Mouse (Mus musculus) liver, embryonic 11.5 days (tissue): ENCODE data around the gene Lypd4. TPM values are rescaled to one million over a fixed set of nuclear protein-coding genes. Genes with fewer than 3 reads are reported as not detected.

Experiments
- ATAC-seq: fragments of 200-750 bp; cut with Nextera tagmentation; replicated peaks from 2 replicates; pipeline ENCODE4 v1.8.0; 2017; ENCODE audit warnings: moderate number of reproducible peaks, mild to moderate bottlenecking, moderate TSS enrichment, moderate library complexity; ENCODE audit not compliant: low FRiP score
- DNase-seq: peaks from one replicate; pipeline ENCODE4 v3.0.0-alpha.2; 2017; ENCODE audit warnings: low spot score
- H3K27ac ChIP-seq: fragments of 300-500 bp; sonication (generic); 2 replicates; pipeline ENCODE4 v1.5.1; 2014; ENCODE audit warnings: mild to moderate bottlenecking, low read depth, low read length, control low read depth
- H3K27me3 ChIP-seq: fragments of 300-500 bp; sonication (generic); replicated peaks from 2 replicates; pipeline ENCODE4 v1.6.1; 2014; ENCODE audit warnings: low read length, mixed read lengths; ENCODE audit not compliant: control insufficient read depth, insufficient read depth
- H3K36me3 ChIP-seq: fragments of 300-500 bp; sonication (generic); 2 replicates; pipeline ENCODE4 v1.6.1; 2014; ENCODE audit warnings: mild to moderate bottlenecking, low read length, moderate library complexity, mixed read lengths; ENCODE audit not compliant: control insufficient read depth, insufficient read depth
- H3K4me1 ChIP-seq: fragments of 300-500 bp; sonication (generic); replicated peaks from 2 replicates; pipeline ENCODE4 v1.6.1; 2014; ENCODE audit warnings: low read length, mixed read lengths; ENCODE audit not compliant: control insufficient read depth, insufficient read depth
- H3K4me2 ChIP-seq: fragments of 300-500 bp; sonication (generic); 2 replicates; pipeline ENCODE4 v1.6.1; 2014; ENCODE audit warnings: mild to moderate bottlenecking, control low read depth, moderate library complexity
- H3K4me3 ChIP-seq: fragments of 300-500 bp; sonication (generic); 2 replicates; pipeline ENCODE4 v1.5.1; 2014; ENCODE audit warnings: low read depth, low read length, control low read depth
- H3K9ac ChIP-seq: fragments of 300-500 bp; sonication (generic); 2 replicates; pipeline ENCODE4 v1.6.1; 2014; ENCODE audit warnings: low read depth, low read length, control low read depth
- H3K9me3 ChIP-seq: fragments of 300-500 bp; sonication (generic); 2 replicates; pipeline ENCODE4 v1.6.1; 2016; ENCODE audit warnings: low read length, inconsistent platforms, mixed read lengths; ENCODE audit not compliant: control insufficient read depth
- WGBS: fragments of 180-500 bp; shearing (Covaris S2); extraction: QIAGEN DNeasy Blood & Tissue Kit; methylation state at CpG from one replicate; pipeline ENCODE4 v1.1.7; 2014; 5-methylcytosine and 5-hydroxymethylcytosine counted together
- polyA plus RNA-seq: library from polyadenylated mRNA; unstranded; fragments of >200 nt; fragmentation: Nextera tagmentation; extraction: Ambion mirVana; gene quantifications from 2 replicates; pipeline ENCODE4 v1.2.1, GENCODE M21; 2014

Lypd4 gene
- polyA plus RNA-seq, 1 experiment from 2014 or later = not detected

DNA sequence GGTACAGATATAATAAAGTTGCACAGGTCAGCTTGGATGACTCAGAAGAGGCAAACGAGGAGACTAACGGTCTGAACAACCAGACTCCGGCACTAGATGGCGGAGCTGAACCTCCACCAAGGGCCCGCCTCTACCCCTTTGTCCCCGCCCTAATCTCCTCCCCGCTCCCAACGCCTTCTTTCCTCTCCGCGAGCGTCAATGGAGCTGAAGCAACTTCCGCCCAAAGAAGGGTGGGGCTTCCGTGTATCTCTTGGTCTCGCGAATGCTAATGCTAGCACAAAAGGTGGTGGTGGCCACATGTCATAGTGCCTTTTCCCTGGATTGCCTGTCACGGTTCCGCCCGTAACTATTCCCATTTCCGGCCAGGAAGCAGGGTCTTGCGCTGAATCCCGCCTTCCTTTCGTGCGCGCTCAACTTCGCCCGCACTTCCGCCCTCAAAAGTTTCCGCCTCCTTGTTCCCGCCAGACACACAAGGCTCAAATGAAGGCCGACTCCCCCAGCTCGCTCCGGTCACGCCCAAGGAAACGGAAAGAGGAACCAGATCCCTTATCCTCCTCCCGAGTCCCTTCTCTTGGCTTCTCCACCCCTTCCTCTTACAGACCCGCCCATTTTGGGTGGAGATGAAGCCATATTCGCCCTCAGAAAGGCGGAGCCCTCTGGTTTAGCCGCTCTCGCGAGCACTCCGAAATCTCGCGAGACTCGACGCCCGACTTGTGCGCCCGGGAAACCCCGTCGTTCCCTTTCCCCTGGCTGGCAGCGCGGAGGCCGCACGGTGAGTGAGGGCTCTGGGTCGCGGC lies 14.4 kb upstream of the Lypd4 start, which contains the start of gene Rps19:
Gene Rps19 (plus strand): TSS at position 476 of the 797 bp plus-strand sequence.
- no peaks in the 10 kb centered on the region for H3K9me3 ChIP-seq
- H3K27me3 ChIP-seq = no peaks in the 10 kb centered on the region
- peaks cover 39% of the 10 kb centered on the region for H3K36me3 ChIP-seq
- DNase-seq (peak; percentile 96), ATAC-seq (peak; percentile 93)
- H3K4me1 ChIP-seq = peaks cover 27% of the 10 kb centered on the region
- H3K4me2 ChIP-seq = peak within 1 kb of the TSS; percentile 83
- peak within 1 kb of the TSS; percentile 95 for H3K27ac ChIP-seq
- peak within 1 kb of the TSS; percentile 100 for H3K4me3 ChIP-seq
- H3K9ac ChIP-seq = peak within 1 kb of the TSS; percentile 100
- WGBS = under 1% methylated on average over 57 of the region's 57 CpGs

DNA sequence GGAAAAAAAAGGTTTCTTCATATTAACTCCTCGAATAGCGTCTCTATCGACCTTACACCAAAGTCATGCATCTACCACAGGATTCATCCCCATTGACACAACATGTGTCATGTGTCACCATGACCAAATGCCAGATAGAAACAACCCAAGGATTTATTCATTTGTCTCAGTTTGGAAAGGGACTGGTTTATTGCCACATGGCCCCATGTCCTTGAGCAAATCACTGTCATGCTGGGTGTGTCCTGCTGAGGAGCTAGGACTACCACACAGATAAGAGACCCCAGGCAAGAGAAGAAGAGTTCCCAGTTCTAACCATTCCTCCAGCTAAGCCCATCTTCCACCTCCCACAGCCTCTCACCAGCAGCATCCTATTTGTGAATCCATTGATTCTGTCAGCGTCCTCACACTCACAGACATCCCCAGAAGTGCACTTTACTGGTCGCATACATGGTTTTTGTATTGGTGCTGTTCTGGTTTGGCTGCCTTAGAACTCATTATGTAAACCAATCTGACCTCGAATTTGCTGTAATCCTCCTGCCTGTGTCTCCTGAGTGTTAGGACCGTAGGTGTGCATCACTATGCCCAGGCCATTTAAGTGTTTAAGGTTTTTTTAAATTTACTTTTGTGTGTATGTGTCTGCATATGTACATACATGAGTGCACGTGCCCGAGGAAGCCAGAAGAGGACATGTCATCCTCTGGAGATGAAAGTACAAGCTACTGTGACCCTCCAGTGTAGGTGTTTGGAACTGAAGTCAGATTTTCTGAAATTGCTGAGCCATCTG lies 12.9 kb upstream of the Lypd4 start:
- ATAC-seq (no peak), DNase-seq (no peak)
- no peak overlapping the region for H3K4me2 ChIP-seq
- peaks cover 20% of the 10 kb centered on the region for H3K4me1 ChIP-seq
- no peaks in the 10 kb centered on the region for H3K9me3 ChIP-seq
- H3K36me3 ChIP-seq = peaks cover 24% of the 10 kb centered on the region
- 90% methylated on average over 9 of the region's 9 CpGs for WGBS
- H3K9ac ChIP-seq = no peak overlapping the region
- no peak overlapping the region for H3K4me3 ChIP-seq
- H3K27me3 ChIP-seq = no peaks in the 10 kb centered on the region
- no peak overlapping the region for H3K27ac ChIP-seq

DNA sequence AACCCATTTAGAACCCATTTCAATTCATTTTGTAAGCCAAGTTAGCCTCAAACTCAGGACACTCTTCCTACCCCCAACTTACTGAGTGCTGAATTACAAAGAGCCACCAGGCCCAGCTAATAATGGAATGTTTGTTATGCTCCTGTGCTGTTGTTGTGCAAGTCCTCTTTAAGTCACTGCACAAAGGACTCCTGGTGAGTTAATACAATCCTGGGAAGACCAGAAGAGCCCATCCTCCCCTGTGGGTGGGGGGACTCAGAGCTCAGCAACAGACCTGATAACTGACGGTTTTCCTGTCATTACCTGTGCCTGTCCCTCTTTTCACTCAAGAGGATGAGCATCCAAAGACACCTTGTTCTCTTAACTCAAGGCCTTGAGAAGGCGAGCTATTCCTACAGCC lies 9.9 kb upstream of the Lypd4 start:
- Histone ChIP-seq H3K27ac (no peak overlapping the region), H3K4me1 (no peaks in the 10 kb centered on the region), H3K36me3 (no peaks in the 10 kb centered on the region), H3K4me3 (no peak overlapping the region), H3K4me2 (no peak overlapping the region), H3K9me3 (no peaks in the 10 kb centered on the region), H3K9ac (no peak overlapping the region), H3K27me3 (no peaks in the 10 kb centered on the region)
- WGBS = 63% methylated on average over 2 of the region's 2 CpGs
- DNase-seq = no peak
- no peak for ATAC-seq

DNA sequence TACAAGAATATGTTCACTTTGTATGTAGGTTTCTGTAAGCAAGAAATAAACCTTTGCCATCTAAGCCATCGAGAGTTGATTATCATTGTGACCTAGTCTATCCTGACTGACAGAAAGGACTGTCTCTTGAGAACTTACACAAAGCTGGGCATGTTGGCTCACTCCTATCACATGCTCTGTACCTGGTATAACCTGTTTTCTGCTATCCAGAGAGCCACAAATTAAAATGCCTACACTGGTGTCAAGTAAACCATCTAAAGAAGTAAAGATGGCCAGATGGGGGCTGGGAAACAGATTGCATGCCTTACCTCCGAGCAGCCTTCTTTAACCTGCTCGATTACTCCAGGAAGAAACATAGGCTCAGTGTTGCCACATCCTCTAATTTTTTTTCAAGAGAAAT lies 7.8 kb upstream of the Lypd4 start:
- Histone ChIP-seq H3K9me3 (no peaks in the 10 kb centered on the region), H3K9ac (no peak overlapping the region), H3K36me3 (no peaks in the 10 kb centered on the region), H3K4me2 (no peak overlapping the region), H3K27ac (no peak overlapping the region), H3K27me3 (no peaks in the 10 kb centered on the region), H3K4me1 (no peaks in the 10 kb centered on the region), H3K4me3 (no peak overlapping the region)
- ATAC-seq (no peak), DNase-seq (no peak)
- 75% methylated on average over 3 of the region's 3 CpGs for WGBS

DNA sequence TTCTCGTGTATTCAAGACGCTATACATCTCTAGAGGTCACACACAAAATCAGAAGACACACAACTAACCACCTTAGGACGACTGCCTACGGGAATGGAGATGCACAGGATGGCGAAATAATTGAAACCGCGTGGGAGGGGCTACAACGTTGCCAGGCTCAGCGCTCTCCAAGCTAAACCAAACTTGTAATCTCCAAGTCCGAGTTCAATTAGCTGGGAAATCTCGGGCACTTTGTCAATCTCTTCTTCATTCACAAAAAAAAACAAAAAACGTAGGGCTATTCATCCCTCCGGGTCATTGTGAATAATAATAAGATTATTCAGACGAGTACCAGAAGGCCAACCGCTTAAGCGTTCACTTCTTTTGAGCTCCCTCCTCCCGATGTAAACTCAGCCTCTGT lies 661 bp downstream of the Lypd4 start:
- Histone ChIP-seq H3K4me2 (no peak overlapping the region), H3K9me3 (no peaks in the 10 kb centered on the region), H3K36me3 (no peaks in the 10 kb centered on the region), H3K9ac (no peak overlapping the region), H3K27ac (no peak overlapping the region), H3K4me3 (no peak overlapping the region), H3K4me1 (no peaks in the 10 kb centered on the region), H3K27me3 (peaks cover 12% of the 10 kb centered on the region)
- DNase-seq = no peak
- no peak for ATAC-seq
- 60% methylated on average over 17 of the region's 17 CpGs for WGBS

DNA sequence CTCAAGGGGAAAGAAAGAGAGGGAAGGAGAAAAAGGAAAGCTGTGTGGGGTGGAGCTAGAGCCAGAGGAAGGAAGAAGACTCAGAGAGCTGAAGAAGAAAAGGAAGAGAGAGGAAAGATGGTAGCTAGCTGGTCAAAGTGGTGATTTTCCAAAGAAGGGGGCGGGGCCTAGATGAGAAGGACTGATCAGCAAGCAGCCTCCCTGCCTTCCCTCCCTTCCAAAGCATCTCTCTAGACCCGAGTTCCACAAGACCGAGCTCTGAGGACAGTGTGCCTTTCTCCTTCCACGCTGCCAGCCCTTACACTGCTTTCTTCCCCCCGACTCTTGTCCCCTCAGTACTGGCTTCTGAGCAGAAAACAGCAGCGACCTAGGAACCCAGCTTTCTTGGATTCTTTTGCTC lies 5.6 kb downstream of the Lypd4 start:
- no peak overlapping the region for H3K9ac ChIP-seq

DNA sequence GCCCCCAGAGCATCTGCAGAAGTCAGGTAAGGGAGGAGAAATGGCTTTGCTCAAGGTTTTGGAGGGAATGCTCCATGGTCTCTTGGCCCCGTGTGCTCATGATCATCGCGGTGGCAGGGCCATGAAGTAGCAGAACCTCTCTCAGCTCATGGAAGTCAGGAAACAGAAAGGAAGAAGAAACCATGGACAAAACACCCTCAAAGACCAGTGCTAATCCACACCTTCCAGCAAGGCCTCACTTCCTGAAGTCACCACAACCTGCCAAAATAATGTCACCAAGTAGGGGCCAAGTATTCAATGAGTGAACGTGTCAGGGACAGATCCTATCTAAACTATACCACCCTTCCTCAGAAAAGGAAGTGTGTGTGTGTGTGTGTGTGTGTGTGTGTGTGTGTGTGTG lies 6.9 kb downstream of the Lypd4 start:
- ATAC-seq = no peak

More for the DNA sequence above, 5.6 kb downstream of the Lypd4 start:
- Histone ChIP-seq H3K4me1 (peaks cover 1% of the 10 kb centered on the region), H3K9me3 (no peaks in the 10 kb centered on the region), H3K4me3 (no peak overlapping the region), H3K36me3 (no peaks in the 10 kb centered on the region), H3K4me2 (no peak overlapping the region), H3K27ac (no peak overlapping the region), H3K27me3 (no peaks in the 10 kb centered on the region)
- 33% methylated on average over 6 of the region's 6 CpGs for WGBS
- no peak for DNase-seq
- no peak for ATAC-seq

DNA sequence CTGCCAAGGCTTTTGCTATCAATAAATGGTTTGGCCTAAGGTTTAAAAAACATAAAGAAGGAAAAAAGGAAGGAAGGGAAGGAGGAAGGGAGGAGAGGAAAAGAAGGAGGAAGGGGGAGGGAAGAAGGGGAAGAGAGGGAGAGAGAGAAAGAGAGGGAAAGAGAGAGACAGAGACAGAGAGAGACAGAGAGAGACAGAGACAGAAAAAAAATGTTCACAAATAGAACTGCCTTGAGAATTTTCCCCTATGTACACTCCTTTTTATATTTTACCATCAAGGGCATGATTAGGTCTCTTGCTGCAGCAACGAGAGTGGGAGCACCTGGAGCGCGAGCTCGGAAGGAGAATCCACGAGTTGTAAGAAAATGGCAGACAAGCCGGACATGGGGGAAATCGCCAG lies 7.8 kb downstream of the Lypd4 start, which contains the start of gene Gm9844:
Gene Gm9844 (plus strand): TSS at position 301 of the 400 bp plus-strand sequence.
- no peaks in the 10 kb centered on the region for H3K9me3 ChIP-seq
- no peak within 1 kb of the TSS for H3K9ac ChIP-seq
- no peaks in the 10 kb centered on the region for H3K36me3 ChIP-seq
- H3K4me2 ChIP-seq = no peak within 1 kb of the TSS
- no peak within 1 kb of the TSS for H3K4me3 ChIP-seq
- no peak within 1 kb of the TSS for H3K27ac ChIP-seq
- H3K4me1 ChIP-seq = peaks cover 10% of the 10 kb centered on the region
- no peaks in the 10 kb centered on the region for H3K27me3 ChIP-seq
- 83% methylated on average over 7 of the region's 7 CpGs for WGBS
- no peak for DNase-seq
- no peak for ATAC-seq

More for the DNA sequence above, 6.9 kb downstream of the Lypd4 start:
- Histone ChIP-seq H3K36me3 (no peaks in the 10 kb centered on the region), H3K4me2 (no peak overlapping the region), H3K9ac (no peak overlapping the region), H3K27me3 (no peaks in the 10 kb centered on the region), H3K4me1 (peaks cover 10% of the 10 kb centered on the region), H3K4me3 (no peak overlapping the region), H3K27ac (no peak overlapping the region), H3K9me3 (no peaks in the 10 kb centered on the region)
- no peak for DNase-seq
- WGBS = 59% methylated on average over 4 of the region's 4 CpGs
